Mouse (Mus musculus) adrenal gland, postnatal 36 days (tissue): ENCODE measurements around the gene Etv3. TPM values are rescaled to one million over a fixed set of nuclear protein-coding genes. Genes with fewer than 3 reads are reported as not detected.

Experiments
- DNase-seq, 2 experiments: peaks; one replicate each; pipeline ENCODE4 v3.0.0; 2021; ENCODE audit warnings: mixed read lengths in 1 of 2
- total RNA-seq, 2 experiments: library from RNA; stranded (reverse); gene quantifications; 2 replicates each; pipeline ENCODE4 v1.2.3; 2021

Gene Etv3
- total RNA-seq, 2 experiments from 2014 or later: 22.0 to 24.7 TPM

DNA sequence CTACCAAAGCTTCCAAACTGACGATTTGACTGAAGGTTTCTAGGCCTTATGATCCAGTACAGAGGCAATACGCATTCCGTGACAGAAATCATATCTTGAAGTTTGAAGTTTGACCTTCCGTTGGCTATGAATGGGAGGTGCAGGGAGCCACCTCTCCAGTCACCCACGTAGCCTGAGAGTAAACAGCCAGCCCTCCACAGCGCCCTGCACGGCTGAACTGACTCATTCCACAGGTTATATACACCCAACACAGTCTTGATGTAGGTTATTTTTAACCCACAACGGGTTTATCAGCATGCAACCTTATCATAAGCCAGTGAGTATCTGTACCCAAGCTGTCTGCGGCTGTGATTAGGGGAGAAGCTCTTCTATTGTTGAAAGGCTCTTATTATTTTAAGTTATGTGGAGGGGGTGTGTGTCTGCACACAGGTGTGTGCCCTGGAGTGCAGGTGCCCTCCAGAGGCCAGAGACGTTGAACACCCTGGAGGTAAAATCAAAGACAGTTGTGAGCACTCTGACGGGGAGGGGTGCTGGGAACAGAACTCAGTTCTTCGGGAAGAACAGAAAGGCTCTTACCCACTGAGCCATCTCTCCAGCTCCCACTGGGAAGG lies 31.6 kb downstream of the Etv3 start:
- no peak for DNase-seq

DNA sequence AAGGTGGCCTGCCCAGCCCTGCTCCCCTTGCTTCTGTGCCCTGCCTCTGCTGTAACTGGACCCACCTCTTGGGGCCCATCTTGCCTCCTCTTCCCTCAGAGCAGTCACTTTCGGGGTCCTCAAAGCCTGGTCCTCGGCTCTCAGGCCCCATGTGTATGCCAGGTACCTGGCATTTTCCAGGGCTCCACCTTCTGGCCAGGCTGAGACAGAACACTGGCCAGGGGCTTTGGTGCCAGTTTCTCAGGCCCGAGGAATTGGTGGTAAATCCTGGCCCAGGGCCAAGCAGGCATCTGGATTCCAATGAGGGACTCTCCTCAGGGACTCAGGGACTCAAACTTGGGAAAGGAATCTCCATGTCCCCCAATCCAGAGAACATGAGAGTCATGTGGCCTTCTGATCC lies 34.9 kb downstream of the Etv3 start:
- peak in 1 of 2 experiments; percentile 41 for DNase-seq

DNA sequence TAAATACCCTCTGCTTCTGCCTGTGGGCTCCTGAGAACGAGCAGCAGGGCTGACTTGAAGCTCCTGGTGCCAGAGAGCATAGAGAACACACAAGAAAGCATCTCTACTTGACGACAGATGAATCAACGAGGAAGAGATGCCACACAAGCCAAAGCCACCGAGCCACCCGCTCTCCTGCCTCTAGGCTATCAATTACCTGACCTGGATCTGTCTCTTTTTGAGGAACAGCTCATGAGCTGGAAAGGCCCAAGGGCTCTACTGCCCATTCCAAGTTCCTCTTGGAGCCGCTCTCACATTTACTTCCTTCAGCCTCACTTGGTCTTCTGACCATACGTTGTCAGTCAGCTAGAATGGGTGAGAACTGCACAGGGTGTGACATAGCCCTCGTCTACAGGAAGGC lies 36.2 kb downstream of the Etv3 start:
- no peak for DNase-seq

DNA sequence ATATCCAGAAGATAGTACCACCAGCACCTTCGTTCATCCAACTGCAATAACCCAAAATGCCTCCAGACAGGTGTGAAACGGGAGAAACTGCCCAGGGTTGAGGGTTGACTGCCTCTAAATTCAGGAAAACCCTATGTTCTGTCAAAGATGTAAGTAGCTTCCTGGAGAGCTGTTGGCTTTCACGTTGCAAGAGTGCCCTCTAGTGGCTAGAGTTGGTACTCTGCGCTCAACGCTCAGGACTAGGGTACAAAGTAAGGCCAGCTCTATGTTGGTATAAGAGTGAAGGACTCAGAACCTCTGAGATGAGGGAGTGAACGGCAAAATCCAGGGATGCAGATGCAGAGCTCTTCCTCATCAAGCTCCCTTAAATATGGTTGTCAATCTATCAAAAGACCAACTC lies 37.2 kb downstream of the Etv3 start:
- DNase-seq: peak; percentile 85 to 86

DNA sequence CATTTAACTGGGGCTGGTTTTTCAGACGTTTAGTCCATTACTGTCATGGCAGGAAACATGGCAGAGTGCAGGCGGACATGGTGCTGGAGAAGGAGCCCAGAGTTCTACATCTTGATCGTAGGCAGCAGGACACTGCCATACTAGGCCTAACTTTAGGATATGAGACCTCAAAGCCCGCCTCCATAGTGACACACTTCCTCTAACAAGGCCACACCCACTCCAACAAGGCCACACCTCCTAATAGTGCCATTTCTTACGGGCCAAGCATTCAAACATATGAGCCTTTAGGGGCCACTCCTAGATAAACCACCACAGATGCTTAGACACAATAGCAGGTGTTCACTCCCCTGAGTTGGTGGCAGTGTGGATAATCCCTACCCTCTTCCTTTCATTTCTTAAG lies 38.3 kb downstream of the Etv3 start:
- DNase-seq: no peak

DNA sequence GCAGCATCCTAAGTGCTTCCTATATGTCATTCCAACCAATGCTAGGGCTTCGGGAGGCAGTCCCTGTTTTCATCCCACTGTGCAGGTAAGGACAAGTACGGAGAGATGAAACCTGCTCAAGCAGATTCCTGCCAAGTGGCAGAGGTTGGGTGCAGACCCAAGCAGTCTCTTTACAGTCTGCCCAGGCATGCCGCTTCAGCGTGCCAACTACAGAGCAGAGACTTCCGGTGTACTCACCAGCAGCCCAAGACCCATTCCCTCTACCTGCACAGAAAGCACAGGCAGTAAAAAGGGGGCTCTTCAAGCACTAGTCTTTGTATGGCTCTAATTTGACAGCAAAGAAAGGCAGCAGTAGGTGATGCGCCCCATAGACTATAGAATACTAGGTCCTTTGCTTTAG lies 40.4 kb downstream of the Etv3 start:
- DNase-seq: no peak

DNA sequence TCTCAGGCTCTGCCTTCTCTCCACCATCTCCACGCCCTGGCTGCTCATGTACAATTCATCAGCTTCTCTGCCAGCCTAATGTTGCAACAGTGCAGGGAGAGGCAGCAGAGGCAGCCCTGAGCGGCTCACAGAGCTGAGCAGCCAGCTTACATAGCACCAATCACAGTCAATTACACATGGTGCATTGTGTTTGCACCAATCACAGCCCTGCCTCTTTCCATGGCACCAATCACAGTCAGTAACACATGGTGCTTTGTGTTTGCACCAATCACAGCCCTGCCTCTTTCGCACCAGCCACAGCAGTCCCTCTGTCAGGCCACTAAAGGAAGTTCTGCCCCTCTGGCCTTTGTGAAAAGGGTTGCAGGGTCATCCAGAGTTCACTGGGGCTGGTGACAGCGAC lies 40.9 kb downstream of the Etv3 start:
- DNase-seq: peak; percentile 68 to 72

DNA sequence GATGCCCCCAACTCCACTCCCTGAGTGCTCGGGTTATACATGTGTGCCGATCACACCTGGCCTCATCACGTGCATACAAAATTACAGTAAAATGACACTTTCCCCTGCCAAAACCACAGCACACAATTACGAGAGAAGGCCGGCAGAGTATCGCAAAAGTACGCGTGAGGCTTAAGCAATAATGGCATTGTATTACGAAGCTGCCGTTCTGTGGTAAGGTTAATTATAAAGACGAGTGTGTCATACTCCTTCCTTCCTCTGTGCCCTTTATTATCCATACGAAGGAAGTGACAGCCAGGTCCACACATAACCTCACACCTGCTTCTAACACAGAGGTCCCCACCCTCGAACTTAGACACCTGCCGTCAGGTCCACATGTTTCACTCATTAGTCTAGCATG lies 42.3 kb downstream of the Etv3 start:
- DNase-seq: no peak

DNA sequence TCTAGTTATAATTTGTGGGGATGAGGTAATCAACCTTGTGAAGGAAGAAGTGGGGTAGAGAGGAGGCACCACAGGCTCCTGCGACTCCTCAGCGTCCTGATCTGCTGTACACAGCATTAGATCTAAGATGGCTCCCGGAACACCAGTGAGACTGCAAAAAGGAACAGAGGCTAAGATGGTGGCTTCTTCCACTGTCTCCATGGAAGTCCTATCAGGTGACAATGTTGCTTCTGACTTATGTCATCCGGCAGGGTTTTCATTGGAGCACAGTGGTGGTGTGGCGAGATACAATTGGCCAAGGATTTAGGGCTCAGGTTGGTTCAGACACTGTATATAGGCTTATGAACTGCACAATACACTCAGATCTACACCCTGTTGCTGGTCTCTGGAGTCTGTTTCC lies 43.5 kb downstream of the Etv3 start:
- no peak for DNase-seq

DNA sequence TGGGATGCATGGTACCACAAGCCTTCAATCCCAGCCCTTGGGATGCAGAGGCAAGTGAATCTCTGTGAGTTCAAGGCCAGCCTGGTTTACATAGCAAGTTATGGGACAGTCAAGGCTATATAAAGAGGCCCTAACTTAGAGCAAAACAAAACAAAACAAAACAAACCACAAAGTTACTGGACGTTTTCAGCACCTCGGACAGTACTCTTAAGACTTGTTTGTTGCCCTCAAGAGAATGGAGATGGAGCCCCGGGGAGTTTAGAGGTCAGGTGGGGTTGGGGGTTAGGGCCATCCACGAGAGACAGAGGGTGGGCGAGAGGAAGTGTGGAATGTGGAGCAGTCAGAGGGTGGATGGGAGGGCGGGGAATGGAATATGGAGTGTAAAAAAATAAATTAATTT lies 50.6 kb downstream of the Etv3 start:
- no peak for DNase-seq

DNA sequence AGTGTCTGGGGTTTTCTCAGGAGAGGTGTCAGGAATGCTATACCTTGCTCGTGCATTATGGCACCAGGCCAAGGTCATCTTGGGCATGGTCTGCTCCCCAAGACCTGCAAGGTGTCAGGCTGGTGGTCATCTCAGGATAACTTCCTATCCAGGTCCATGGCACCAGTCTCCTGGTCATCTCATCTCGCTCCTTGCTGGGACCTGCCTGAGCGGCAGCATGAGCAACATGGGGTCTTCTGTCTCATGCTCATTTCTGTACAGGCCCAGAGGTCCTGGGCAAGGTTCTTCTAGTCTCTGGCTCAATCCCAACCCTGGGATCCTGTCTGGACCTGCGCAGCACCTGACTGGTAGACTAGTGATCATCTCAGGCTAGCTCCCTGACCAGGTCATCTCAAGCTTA lies 57.1 kb downstream of the Etv3 start:
- no peak for DNase-seq

Other genes with a start within 250 kb of the Etv3 start
- gene Cd5l, start 167.5 kb upstream of the Etv3 start, total RNA-seq: 1 to 10 TPM in 1 of 2 experiments, under 1 TPM in 1; 0.49 to 1.1 TPM
- under 1 TPM; 0.40 to 0.43 TPM for gene Fcrl1, start 149.0 kb upstream of the Etv3 start, total RNA-seq
- not detected for gene Fcrl5, start 89.6 kb upstream of the Etv3 start, total RNA-seq
- 10 to 100 TPM; 38.3 to 39.2 TPM for gene Arhgef11, start 92.2 kb downstream of the Etv3 start, total RNA-seq
- gene Lrrc71, start 223.2 kb downstream of the Etv3 start, total RNA-seq: under 1 TPM; 0.66 to 0.72 TPM